Mouse (Mus musculus): ENCODE results near the gene Becn1.
A peak's percentile ranks its signal among the peaks of the same experiment; 100 is the strongest.

Gene Becn1

GRCm38 (mm10) chr11:101315665-101316500 lies 13.8 kb upstream of the Becn1 start, which contains the start of gene Psme3:
TSS of gene Psme3 (plus strand) at chr11:101316213.
- peak; percentile 82 to 93 for DNase-seq (ENCODE audit: low spot score in 2 of 2)

- DNase-seq (ENCODE audit: low spot score in 2 of 2) = no peak
Observed at GRCm38 (mm10) chr11:101315082-101315650, 13.1 kb upstream of the Becn1 start.

DNA sequence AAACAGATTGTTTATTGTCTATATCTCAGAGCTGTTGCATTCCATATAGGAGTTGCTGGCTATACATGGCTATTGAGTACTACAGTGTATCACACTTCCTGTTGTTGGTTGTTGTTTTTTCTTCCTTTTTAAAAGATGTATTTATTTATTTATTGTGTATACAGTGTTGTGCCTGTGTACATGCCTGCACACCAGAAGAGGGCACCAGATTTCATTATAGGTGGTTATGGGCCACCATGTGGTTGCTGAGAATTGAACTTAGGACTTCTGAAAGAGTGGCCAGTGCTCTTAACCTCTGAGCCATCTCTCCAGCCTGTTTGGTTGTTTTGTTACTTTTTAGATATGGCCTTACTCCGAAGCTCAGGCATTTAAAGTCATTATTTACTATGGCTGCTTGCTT lies 12.5 kb upstream of the Becn1 start:
- no peak for DNase-seq (ENCODE audit: low spot score in 2 of 2)

DNA sequence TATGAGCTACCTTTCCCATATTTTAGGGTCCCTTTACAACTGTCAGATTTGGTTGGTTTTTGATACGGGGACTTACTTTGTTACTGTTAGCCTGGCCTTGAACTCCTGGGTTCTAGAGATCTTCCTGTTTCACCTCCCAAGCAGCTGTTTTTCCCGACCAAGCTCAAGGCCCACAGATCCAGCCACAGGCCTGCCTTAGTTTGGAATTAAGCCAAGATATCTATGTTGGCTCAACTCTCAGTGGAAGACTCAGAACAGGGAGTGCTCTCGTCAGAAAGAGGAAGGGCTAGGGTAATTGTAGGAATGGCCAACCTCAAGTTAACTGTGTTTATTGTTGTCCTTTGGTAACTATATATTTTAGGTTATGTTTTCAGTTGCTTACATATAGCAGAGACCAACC lies 10.1 kb upstream of the Becn1 start:
- no peak for DNase-seq (ENCODE audit: low spot score in 2 of 2)

DNA sequence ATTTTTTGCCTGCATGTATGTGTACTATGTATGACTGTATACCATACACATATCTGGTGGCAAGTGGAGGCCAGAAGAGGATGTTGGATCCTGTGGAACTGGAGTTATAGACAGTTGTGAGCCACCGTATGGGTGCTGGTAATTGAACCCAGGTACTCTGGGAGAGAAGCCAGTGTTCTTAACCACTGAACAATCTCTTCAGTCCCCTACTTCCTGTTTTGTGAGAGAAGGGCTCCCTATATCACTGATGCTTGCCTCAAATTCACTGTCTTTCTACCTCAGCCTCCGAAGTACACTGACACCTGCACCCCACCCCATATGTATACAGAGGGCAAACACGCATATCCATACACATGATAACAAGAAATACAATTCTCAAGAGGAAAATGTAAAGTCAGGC lies 9.0 kb upstream of the Becn1 start:
- DNase-seq (ENCODE audit: low spot score in 2 of 2) = no peak

- no peak for DNase-seq (ENCODE audit: low spot score in 2 of 2)
Observed at GRCm38 (mm10) chr11:101307744-101308143, 5.7 kb upstream of the Becn1 start.

- DNase-seq (ENCODE audit: low spot score in 2 of 2) = no peak
Observed at GRCm38 (mm10) chr11:101301299-101302003, 635 bp downstream of the Becn1 start.

DNA sequence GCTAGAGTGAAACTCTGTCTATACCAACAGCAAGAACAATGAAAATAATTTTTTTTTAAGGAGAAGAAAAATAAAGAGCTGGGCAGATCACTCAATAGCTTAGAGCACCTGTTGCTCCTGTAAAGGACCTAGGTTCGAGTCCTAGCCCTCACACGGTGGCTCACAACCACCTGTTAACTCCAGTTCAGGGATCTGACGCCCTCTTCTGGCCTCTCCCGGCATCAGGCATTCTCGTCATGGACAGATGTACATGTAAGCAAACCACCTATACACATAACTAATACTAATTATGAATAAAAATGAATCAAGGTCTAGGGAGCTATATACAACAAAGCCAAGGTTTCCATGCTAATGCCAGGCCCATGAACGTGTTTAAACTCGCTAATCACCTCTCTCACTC lies 1.2 kb downstream of the Becn1 start:
- no peak for DNase-seq (ENCODE audit: low spot score in 2 of 2)

DNA sequence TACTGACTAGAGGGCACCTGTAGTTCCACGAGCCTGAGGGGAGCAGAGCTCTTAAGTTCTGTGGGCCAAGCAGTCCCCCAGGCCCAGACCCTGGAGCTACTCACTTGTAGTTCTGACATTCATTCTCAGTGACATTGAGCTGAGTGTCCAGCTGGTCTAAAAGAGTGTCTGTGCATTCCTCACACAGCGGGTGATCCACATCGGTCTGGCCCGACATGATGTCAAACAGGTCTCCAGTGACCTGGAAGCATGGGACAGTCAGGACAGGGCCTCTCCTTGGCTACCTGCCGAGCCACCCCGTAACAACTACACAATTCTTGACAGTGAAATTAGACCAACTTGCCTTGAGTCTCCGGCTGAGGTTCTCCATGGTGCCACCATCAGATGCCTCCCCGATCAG lies 6.9 kb downstream of the Becn1 start:
- DNase-seq (ENCODE audit: low spot score in 2 of 2) = no peak

- DNase-seq (ENCODE audit: low spot score in 2 of 2) = no peak
Observed at GRCm38 (mm10) chr11:101291231-101291630, 10.9 kb downstream of the Becn1 start.

GRCm38 (mm10) chr11:101287306-101287705 lies 14.8 kb downstream of the Becn1 start:
- DNase-seq (ENCODE audit: low spot score in 2 of 2) = peak in 1 of 2 experiments; percentile 22

DNA sequence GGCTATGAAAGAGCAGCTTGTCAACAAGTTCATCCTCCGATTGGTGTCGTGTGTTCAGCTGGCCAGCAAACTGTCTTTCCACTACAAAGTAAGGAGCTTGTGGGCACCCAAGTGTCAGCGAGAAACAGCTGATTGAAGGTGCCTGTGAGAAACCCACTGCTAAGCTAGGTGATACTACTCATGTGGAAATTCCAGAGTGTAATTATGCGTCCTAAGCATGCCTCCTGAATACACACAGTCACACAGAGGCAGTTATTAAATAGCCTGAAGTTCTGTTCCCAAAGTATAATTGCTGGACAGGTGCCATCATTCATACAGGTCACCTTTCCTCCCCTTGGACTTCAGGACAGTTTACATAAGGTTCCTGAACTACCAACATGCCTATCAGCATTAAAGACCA lies 18.3 kb downstream of the Becn1 start:
- no peak for DNase-seq (ENCODE audit: low spot score in 2 of 2)

GRCm38 (mm10) chr11:101282896-101283295 lies 19.2 kb downstream of the Becn1 start:
- DNase-seq (ENCODE audit: low spot score in 2 of 2) = no peak

- DNase-seq (ENCODE audit: low spot score in 2 of 2) = no peak
Observed at GRCm38 (mm10) chr11:101280837-101281236, 21.2 kb downstream of the Becn1 start.

- no peak for DNase-seq (ENCODE audit: low spot score in 2 of 2)
Observed at GRCm38 (mm10) chr11:101279193-101279569, 22.9 kb downstream of the Becn1 start.

DNA sequence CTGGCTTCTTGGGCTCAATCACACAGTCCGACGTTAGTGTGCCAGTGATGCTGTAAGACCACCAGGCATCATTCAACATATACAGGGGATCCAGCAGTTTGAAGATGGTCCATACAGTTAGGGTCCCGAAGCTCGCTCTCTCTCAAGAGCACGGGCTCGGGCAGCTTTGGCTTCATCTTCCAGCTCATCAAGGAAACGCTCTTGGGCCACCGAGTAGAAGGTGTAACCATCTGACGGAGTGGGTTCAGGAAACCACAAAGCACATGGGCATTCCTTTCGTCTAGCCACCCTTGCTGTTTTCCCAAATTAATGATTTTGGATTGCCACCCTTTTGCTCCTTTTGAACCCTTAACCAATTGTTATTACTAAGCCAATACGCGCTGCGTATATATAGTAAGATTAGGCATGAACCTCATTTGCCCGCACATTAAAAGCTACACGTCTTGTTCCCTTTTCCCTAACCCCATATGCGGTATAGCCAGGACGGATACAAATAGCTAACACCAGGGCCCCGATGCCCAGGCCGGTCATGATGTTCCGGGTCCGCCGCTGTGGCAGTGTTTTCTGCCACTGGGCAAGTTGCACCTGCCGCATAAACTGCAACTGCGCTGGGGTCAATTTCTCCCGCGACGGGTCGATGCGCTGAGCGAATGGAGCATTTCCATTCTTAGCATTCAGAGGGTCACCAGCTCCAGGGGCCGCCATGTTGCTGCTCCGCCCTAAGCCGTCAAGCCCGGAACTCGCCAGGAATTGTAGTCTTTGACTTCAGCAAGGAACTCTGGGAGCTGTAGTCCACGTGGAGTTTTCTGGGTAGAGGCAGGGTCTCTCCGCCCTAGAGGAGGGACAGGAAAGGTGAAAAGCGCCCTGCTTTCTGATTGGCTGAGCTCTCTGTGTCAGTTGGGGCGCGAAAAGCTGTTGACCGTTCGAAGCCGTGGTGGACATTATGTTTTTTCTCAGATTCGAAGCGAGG lies 23.6 kb downstream of the Becn1 start, which contains the start of the genes Cntd1 and Coa3:
Cntd1 (plus strand) TSS at position 790 of the 970 bp plus-strand sequence.
Coa3 (minus strand) TSS at position 892 of the 970 bp plus-strand sequence.
- DNase-seq (ENCODE audit: low spot score in 2 of 2) = peak; percentile 69 to 86

GRCm38 (mm10) chr11:101277381-101278222 lies 24.5 kb downstream of the Becn1 start:
- no peak for DNase-seq (ENCODE audit: low spot score in 2 of 2)

DNA sequence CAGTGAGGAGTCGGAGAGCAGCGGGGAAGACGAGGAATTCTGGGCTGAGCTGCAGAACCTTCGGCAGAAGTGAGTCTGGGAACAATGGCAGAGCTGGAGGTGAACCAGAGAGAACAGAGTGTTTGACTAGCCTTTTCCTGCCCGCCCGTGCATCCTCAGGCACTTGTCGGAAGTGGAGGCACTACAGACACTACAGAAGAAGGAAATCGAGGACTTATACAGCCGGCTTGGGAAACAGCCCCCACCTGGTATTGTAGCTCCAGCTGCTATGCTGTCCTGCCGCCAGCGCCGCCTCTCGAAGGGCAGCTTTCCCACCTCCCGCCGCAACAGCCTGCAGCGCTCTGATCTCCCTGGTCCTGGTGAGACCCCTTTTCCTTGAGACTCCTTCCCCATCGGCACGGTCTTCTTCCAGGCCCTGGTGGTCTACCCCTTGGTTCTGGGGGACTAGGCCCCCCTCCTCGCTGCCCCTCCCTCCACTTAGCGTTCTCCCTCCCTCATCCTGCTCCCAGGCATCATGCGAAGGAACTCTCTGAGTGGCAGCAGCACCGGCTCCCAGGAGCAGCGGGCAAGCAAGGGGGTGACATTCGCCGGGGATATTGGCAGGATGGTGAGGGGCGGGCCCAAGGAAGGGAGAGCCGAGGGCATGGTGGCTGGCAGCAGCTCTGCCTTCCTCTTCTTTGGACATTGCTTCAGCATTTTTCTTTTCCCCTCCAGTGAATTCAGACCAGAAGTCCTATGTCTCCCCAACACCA lies 25.6 kb downstream of the Becn1 start:
- DNase-seq (ENCODE audit: low spot score in 2 of 2) = no peak

DNA sequence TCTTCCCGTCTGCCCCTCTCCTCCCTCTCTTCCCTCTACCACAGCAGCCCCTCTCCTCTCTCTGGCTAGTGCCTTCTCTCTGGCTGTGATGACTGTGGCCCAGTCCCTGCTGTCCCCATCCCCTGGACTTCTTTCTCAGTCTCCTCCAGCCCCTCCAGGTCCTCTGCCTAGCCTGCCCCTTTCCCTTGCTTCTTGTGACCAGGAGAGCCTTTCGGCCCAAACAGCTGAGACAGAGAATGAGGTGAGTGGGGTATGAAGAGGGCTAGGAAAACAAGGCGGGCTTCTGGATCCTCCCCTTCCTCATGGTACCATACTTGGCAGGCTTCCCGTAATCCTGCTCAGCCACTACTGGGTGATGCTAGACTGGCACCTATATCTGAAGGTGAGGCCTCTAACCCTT lies 26.8 kb downstream of the Becn1 start:
- DNase-seq (ENCODE audit: low spot score in 2 of 2) = no peak

DNA sequence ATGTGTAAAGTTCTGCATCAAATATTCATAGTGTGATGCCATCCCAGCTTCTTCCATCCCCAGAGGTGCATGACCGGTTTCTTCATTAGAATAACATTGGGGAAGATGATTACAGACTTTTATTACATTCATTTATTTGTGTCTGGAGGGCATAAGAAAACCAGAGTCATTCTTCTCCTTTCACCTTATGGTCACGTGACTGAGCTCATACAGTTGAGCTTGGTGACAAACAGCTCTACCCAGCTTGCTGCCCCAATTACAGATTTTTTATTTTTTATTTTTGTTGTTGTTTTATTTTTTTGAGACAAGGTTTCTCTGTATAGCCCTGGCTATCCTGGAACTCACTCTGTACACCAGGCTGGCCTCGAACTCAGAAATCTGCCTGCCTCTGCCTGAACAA lies 29.6 kb downstream of the Becn1 start:
- no peak for DNase-seq (ENCODE audit: low spot score in 2 of 2)

Measured in left cerebral cortex, adult 9 months (tissue).